Mouse (Mus musculus) right cerebral cortex, postnatal 14 days (tissue): ENCODE data around the gene Cacng7.
A peak's percentile ranks its signal among the peaks of the same experiment; 100 is the strongest.

ENCODE experiments used
- DNase-seq: peaks from one replicate; pipeline ENCODE4 v3.0.0; 2022

The Cacng7 gene

DNA sequence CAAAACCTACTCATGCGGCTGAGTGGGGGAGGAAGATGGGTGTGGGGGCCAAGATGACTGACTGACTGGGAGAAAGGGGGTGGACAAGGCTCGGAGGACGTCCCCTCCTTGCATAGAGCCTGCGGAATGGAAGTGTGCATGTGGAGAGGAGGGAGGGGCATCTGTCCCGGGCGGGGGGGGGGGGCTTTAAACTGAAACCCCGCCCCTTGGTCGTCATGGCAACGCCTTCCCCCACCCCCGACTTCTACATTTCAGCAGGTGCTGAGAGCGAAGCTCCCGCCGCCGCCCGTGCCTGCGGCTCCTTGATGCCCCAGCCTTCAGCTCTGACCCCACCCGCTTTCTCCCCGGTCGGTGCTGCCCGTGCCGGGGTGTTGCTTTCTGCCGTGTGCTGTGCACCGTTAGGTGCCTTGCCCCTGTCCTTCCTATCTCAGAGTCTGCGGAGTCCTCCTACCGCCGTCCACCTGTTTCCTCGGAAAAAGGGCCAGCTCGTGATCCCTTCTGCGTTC is 29.4 kb upstream of the Cacng7 start:
- DNase-seq, result peak; percentile 86

DNA sequence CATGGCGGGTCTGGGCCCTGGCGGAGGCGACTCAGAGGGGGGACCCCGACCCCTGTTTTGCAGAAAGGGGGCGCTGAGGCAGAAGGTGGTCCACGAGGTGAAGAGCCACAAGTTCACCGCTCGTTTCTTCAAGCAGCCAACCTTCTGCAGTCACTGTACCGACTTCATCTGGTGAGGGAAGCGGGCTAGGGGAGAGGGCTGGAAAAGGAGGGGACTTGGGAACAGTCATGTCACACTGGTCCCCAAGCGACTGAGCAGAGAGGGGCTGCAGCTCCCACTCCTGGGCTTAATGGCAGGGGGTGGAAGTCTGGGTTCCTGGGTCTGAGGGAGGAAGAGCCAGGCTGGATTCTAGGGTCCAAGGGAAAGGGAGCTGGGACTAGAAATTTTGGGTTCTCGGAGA is 29.0 kb upstream of the Cacng7 start:
- peak; percentile 22 for DNase-seq

DNA sequence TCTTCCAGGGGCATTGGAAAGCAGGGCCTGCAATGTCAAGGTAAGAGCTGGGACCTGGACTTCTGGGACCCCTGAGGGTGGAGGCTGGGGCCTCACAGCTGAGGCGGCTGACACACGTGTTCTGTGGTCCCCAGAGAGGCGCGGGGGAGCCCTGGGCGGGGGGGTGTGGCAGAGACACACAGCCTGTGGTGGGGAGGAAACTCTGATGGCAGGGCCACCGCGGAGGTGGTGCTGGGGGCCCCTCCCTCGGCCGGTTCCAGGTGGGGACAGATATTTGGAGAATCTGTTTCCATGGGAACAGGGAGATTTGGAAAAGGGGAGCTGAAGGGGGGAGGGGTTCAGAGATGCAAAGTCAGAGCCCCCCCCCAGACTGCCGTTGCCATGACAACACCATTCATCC is 28.5 kb upstream of the Cacng7 start:
- DNase-seq, result peak; percentile 62

GRCm38 (mm10) chr7:3306400-3306799 is 26.4 kb upstream of the Cacng7 start:
- DNase-seq, result no peak

GRCm38 (mm10) chr7:3308646-3309045 is 24.1 kb upstream of the Cacng7 start:
- DNase-seq, result no peak

DNA sequence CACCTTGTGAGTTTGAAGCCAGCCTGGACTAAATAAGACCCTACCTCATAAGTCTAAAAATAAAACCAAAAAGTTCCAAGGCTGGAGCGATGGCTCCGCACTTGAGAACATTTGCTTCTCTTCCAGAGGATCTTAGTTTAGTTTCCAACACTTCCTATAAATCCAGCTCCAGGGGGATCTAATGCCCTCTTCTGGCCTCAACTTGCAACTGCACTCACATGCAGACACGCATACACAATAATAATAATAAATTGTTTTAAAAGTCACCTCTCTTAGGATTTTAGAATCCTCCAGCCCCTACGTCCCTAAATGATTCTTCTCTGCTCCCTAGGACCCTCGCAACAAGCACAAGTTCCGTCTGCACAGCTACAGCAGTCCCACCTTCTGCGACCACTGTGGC is 22.5 kb upstream of the Cacng7 start:
- no peak for DNase-seq

DNA sequence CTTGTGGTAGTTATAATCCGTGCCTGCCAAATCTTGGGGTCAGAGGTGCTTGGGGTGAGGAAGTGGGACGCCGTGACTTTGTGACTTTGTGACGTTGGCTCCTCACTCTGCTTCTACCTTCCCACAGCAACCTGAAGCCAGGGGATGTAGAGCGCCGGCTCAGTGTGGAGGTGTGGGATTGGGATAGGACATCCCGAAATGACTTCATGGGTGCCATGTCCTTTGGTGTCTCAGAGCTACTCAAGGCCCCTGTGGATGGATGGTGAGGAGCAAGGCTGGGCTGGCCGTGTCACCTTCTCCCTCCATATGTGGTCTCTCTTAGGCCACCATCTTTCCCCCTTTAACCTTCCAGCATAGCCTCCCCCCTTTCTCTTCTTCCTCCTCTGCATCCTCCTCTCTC is 19.2 kb upstream of the Cacng7 start:
- DNase-seq, result no peak

- DNase-seq, result no peak
Observed at GRCm38 (mm10) chr7:3314121-3314520, 18.6 kb upstream of the Cacng7 start.

- DNase-seq, result no peak
Observed at GRCm38 (mm10) chr7:3317704-3318103, 15.1 kb upstream of the Cacng7 start.

- DNase-seq, result no peak
Observed at GRCm38 (mm10) chr7:3320856-3321255, 11.9 kb upstream of the Cacng7 start.

GRCm38 (mm10) chr7:3323826-3324225 is 8.9 kb upstream of the Cacng7 start:
- DNase-seq, result no peak

DNA sequence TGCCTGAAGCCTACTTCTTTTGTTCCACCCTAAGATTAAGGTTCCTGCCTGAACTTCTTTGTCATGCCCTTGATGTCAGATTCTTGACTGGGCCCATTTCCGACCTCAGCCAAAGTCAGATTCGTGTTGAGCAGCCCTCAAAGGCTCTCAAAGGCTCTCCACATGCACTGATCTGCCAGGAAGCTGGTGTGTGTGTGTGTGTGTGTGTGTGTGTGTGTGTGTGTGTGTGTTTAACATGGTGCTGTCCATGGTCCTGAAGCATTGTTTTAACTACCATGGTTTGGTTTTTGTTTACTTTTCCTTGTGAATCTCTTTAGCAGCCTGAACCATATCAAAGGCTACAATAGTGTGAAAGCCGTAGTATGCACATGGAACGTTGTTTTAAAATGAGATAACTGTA is 4.8 kb upstream of the Cacng7 start:
- no peak for DNase-seq

- DNase-seq, result peak; percentile 84
Observed at GRCm38 (mm10) chr7:3329776-3330546, 2.8 kb upstream of the Cacng7 start.

DNA sequence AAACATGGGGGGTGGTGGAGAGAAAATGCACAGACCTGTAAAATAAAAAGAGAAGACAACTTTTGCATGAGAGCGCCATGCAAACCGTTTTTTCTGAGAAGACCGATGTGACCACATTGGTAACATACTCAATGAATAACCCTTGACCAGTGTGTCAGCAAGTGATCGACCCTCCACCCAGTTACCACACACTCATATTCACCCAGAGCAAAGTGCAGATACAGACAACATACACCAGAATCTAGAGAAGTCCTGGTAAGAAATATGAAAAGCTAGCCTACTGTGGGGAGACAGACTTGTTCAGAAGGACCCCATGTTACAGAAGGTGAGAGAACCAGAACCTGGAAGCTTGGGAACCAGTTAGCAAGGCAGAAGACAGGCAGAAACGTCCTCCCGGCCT is 1.6 kb upstream of the Cacng7 start:
- no peak for DNase-seq

DNA sequence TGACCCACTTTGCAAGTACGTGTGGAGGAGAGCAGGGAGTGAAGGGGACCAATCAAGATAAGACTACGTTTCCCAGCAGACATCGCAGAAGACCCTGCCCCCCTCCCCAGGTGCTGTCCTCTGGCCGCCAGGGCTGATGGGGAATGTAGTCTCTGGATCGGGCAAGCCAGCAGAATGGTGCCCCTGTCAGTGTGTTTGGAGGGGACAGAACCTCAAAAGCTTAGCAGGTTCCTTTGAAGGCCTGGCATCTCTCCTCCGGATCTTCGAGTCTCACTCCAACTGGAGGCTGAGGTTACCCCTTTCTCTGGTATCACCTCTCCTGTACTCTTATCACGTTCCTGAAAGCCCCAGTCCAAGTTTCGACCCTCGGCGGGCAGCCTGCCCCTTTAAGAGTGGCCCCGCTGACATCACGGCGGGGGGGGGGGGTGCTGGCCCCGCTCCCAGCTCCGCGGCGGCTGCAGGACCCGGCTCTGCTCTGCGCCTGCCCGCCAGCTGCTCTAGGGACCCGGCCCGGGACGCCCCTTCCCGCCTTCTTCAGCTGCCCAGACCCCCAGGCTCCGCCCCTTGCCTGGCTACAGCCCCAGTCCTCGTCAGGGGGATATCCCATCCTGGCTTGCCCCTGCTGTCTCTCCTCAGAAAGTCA is 1.1 kb upstream of the Cacng7 start:
- peak; percentile 79 for DNase-seq

DNA sequence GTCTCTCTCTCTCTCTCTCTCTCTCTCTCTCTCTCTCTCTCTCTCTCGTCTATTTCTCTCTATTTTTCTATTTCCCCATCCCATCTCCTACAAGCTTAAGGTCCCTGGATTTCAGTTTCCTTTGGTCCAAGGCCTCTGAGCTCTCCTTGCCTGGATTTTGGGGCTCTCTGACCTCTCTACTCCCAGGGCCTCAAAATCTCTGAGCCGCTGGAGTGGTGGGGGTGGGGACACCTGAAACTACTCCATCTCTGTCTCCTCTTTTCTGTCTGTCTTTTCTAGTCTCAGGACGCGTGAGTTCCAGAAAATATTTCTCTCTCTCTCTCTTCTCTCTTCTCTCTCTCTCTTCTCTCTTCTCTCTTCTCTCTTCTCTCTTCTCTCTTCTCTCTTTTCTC is 535 bp upstream of the Cacng7 start:
- no peak for DNase-seq

- DNase-seq, result no peak
Observed at GRCm38 (mm10) chr7:3333542-3333941, 787 bp downstream of the Cacng7 start.

DNA sequence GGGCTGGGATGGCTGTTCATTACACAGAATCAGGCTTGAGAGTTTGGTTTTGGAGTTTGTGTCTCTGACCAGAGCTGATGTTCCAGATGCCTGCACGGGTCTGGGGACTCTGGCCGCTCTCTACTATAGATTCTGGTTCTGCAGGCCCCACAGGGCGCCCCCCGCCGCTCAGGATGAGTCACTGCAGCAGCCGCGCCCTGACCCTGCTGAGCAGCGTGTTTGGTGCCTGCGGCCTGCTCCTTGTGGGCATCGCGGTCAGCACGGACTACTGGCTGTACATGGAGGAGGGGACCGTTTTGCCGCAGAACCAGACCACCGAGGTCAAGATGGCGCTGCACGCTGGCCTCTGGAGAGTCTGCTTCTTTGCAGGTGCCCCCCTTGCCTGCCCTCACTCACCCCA is 3.7 kb downstream of the Cacng7 start:
- no peak for DNase-seq

- no peak for DNase-seq
Observed at GRCm38 (mm10) chr7:3338286-3338935, 5.7 kb downstream of the Cacng7 start.

- DNase-seq, result no peak
Observed at GRCm38 (mm10) chr7:3339010-3339409, 6.3 kb downstream of the Cacng7 start.

DNA sequence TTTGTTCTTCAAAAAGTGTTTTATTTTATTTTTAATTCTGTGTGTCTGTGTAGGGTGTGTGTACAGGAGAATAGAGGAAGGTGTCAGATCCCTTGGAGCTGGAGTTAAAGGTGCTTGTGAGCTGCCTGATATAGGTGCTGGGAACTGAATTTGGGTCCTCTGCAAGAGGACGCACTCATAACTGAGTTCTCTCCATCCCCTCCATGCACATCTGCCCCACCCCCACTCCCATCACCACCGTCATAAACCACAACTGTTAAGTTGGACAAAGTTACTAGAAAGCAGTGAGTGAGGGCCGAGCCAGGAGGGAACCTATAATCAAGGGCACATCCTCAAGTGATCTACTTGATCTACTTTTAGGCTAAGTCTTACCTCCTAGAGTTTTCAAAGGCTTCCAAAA is 11.1 kb downstream of the Cacng7 start:
- no peak for DNase-seq

- DNase-seq, result no peak
Observed at GRCm38 (mm10) chr7:3345301-3345700, 12.5 kb downstream of the Cacng7 start.

DNA sequence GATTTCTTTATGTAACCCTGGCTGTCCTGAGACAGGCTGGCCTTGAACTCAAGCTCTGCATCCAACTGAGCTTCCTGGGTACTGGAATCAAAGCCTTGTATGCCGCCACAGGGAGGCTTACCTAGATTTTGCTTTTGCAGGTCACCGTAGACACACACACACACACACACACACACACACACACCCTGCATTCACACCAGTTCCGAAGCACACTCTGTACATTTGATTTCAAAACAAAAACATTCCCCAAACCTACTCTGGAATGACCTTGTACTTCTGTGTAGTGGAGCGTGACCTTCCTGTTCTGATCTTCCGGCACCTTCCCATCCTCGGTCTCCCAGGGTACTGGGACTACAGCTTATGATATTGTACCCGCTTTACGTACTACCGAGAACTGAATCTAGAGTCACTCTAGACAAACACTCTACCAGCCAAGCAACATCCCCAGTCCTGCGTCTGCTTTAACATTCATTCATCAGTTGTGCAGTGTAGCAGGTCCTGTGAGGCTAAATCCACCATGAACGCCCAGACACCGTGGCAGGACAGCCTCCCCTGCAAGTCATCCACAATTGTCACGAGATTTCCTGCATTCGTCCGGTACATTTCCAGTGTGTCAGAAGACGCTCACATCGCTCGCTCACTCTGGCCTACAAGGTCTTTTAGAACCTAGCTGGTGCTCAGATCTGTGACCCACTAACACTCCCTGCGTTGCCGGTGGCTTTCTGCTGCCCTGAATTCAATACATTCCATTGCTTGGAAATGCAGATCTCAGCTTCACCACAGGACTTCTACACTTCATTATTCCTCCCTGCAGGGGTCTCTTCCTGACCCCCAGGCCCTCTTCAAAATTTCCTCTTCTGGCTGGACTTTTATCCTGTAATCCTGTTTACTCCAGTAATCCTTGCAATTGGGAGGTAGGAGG is 14.9 kb downstream of the Cacng7 start:
- no peak for DNase-seq
